Mouse (Mus musculus): Measurements from ENCODE around the gene Tcte2. TPM values are rescaled to one million over a fixed set of nuclear protein-coding genes. Genes with fewer than 3 reads are reported as not detected.
A peak's percentile ranks its signal among the peaks of the same experiment; 100 is the strongest.
"Not testable (repeated sequence)": the region's sequence is repeated elsewhere in the genome, so short reads cannot be mapped to it uniquely, and the experiment has no call there.

Gene Tcte2
- polyA plus RNA-seq (2014; fragmentation: Nextera tagmentation; extraction: Ambion mirVana): 1.2 and 1.4 TPM in 2 replicates

- ATAC-seq (replicated peaks; ENCODE audit: low FRiP score) (peak; percentile 26), DNase-seq (ENCODE audit: low spot score) (no peak)
- Histone ChIP-seq H3K4me1 (replicated peaks; ENCODE audit: control insufficient read depth, insufficient read depth, low read length) (no peaks in the 10 kb centered on the region), H3K27me3 (replicated peaks; ENCODE audit: control insufficient read depth, insufficient read depth, low read length) (peaks cover 40% of the 10 kb centered on the region), H3K4me3 (ENCODE audit: low read depth, low read length) (peak within 1 kb of the TSS; percentile 74), H3K27ac (ENCODE audit: low read depth, low read length) (peak within 1 kb of the TSS; percentile 79), H3K4me2 (peak within 1 kb of the TSS; percentile 82), H3K9me3 (ENCODE audit: control insufficient read depth, low read length) (no peaks in the 10 kb centered on the region), H3K36me3 (ENCODE audit: control insufficient read depth, insufficient read depth, low read length) (no peaks in the 10 kb centered on the region), H3K9ac (ENCODE audit: low read depth, low read length) (peak within 1 kb of the TSS; percentile 67)
- WGBS: 1% methylated on average over 74 of the region's 74 CpGs
Measured at GRCm38 (mm10) chr17:13761179-13761913, at the start of gene Tcte2. Tcte2 (minus strand) TSS chr17:13761825.

DNA sequence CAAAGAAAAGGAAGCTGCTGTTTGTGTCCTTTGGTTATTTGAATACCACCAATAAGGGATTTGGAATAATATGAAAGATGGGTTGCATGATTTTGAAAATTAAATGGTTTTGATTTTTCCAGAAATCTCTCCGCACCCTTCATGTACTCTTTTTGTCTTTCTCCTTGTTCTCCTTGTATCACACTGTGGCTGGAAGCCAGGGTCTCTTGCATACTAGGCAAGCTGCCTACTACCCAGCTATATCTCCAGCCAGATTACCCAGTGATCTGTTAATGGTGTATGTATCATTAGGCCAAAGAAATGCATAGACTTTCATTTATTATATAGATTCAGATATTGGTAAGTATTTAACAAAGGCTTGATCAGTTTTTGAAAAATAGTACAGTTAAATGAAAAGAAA is 44.4 kb upstream of the Tcte2 start:
- no peak for ATAC-seq (replicated peaks; ENCODE audit: low FRiP score)
- no peaks in the 10 kb centered on the region for H3K27me3 ChIP-seq (replicated peaks; ENCODE audit: control insufficient read depth, insufficient read depth, low read length)
- no peak overlapping the region for H3K9ac ChIP-seq (ENCODE audit: low read depth, low read length)
- no peak overlapping the region for H3K27ac ChIP-seq (ENCODE audit: low read depth, low read length)
- no peaks in the 10 kb centered on the region for H3K9me3 ChIP-seq (ENCODE audit: control insufficient read depth, low read length)
- 0 out of 2 replicates have a peak, but pooled peaks cover 2% of the 10 kb centered on the region for H3K36me3 ChIP-seq (ENCODE audit: control insufficient read depth, insufficient read depth, low read length)
- 88% methylated on average over 1 of the region's 1 CpGs for WGBS
- H3K4me3 ChIP-seq (ENCODE audit: low read depth, low read length): no peak overlapping the region
- H3K4me1 ChIP-seq (replicated peaks; ENCODE audit: control insufficient read depth, insufficient read depth, low read length): no peaks in the 10 kb centered on the region
- no peak overlapping the region for H3K4me2 ChIP-seq
- no peak for DNase-seq (ENCODE audit: low spot score)

GRCm38 (mm10) chr17:13802836-13803408 is 41.3 kb upstream of the Tcte2 start:
- H3K4me1 ChIP-seq (replicated peaks; ENCODE audit: control insufficient read depth, insufficient read depth, low read length): no peaks in the 10 kb centered on the region
- 78% methylated on average over 2 of the region's 2 CpGs for WGBS
- ATAC-seq (replicated peaks; ENCODE audit: low FRiP score): no peak
- no peak overlapping the region for H3K4me3 ChIP-seq (ENCODE audit: low read depth, low read length)
- no peaks in the 10 kb centered on the region for H3K27me3 ChIP-seq (replicated peaks; ENCODE audit: control insufficient read depth, insufficient read depth, low read length)
- H3K9me3 ChIP-seq (ENCODE audit: control insufficient read depth, low read length): no peaks in the 10 kb centered on the region
- no peak overlapping the region for H3K27ac ChIP-seq (ENCODE audit: low read depth, low read length)
- H3K4me2 ChIP-seq: no peak overlapping the region
- H3K36me3 ChIP-seq (ENCODE audit: control insufficient read depth, insufficient read depth, low read length): no peaks in the 10 kb centered on the region
- no peak overlapping the region for H3K9ac ChIP-seq (ENCODE audit: low read depth, low read length)
- no peak for DNase-seq (ENCODE audit: low spot score)

DNA sequence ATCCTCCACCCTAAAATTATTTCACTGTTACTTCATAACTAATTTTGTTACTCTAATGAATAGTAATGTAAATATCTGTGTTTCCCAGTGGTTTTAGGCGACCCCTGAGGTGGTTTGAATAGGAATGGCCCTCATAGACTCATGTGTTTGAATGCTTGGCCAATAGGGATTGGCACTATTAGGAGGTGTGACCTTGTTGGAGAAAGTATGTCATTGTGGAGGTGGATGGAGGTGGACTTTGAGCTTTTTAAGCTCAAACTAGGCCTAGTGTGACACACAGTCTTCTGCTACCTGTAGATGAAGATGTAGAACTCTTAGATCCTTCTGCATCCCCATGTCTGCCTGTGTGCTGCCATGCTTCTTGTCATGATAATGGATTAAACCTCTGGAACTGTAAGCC is 36.1 kb upstream of the Tcte2 start:
- WGBS: 56% methylated on average over 1 of the region's 1 CpGs
- no peak overlapping the region for H3K4me2 ChIP-seq

GRCm38 (mm10) chr17:13790033-13790432 is 28.4 kb upstream of the Tcte2 start:
- not testable (repeated sequence) for H3K9ac ChIP-seq (ENCODE audit: low read depth, low read length); ATAC-seq (replicated peaks; ENCODE audit: low FRiP score); DNase-seq (ENCODE audit: low spot score); H3K36me3 ChIP-seq (ENCODE audit: control insufficient read depth, insufficient read depth, low read length); H3K4me2 ChIP-seq; H3K9me3 ChIP-seq (ENCODE audit: control insufficient read depth, low read length); H3K4me3 ChIP-seq (ENCODE audit: low read depth, low read length); H3K4me1 ChIP-seq (replicated peaks; ENCODE audit: control insufficient read depth, insufficient read depth, low read length); H3K27me3 ChIP-seq (replicated peaks; ENCODE audit: control insufficient read depth, insufficient read depth, low read length); H3K27ac ChIP-seq (ENCODE audit: low read depth, low read length)
- 86% methylated on average over 2 of the region's 2 CpGs for WGBS

More for the DNA sequence above, 36.1 kb upstream of the Tcte2 start:
- DNase-seq (ENCODE audit: low spot score): no peak
- Histone ChIP-seq H3K9ac (ENCODE audit: low read depth, low read length) (no peak overlapping the region), H3K9me3 (ENCODE audit: control insufficient read depth, low read length) (no peaks in the 10 kb centered on the region), H3K36me3 (ENCODE audit: control insufficient read depth, insufficient read depth, low read length) (no peaks in the 10 kb centered on the region), H3K4me3 (ENCODE audit: low read depth, low read length) (no peak overlapping the region), H3K27me3 (replicated peaks; ENCODE audit: control insufficient read depth, insufficient read depth, low read length) (no peaks in the 10 kb centered on the region), H3K27ac (ENCODE audit: low read depth, low read length) (no peak overlapping the region), H3K4me1 (replicated peaks; ENCODE audit: control insufficient read depth, insufficient read depth, low read length) (no peaks in the 10 kb centered on the region)
- no peak for ATAC-seq (replicated peaks; ENCODE audit: low FRiP score)

GRCm38 (mm10) chr17:13783469-13783868 is 21.8 kb upstream of the Tcte2 start:
- ATAC-seq (replicated peaks; ENCODE audit: low FRiP score): no peak
- Histone ChIP-seq H3K9ac (ENCODE audit: low read depth, low read length) (no peak overlapping the region), H3K4me3 (ENCODE audit: low read depth, low read length) (no peak overlapping the region), H3K27ac (ENCODE audit: low read depth, low read length) (no peak overlapping the region), H3K9me3 (ENCODE audit: control insufficient read depth, low read length) (no peaks in the 10 kb centered on the region), H3K36me3 (ENCODE audit: control insufficient read depth, insufficient read depth, low read length) (no peaks in the 10 kb centered on the region), H3K27me3 (replicated peaks; ENCODE audit: control insufficient read depth, insufficient read depth, low read length) (no peaks in the 10 kb centered on the region), H3K4me2 (no peak overlapping the region), H3K4me1 (replicated peaks; ENCODE audit: control insufficient read depth, insufficient read depth, low read length) (no peaks in the 10 kb centered on the region)
- WGBS: 93% methylated on average over 1 of the region's 1 CpGs
- DNase-seq (ENCODE audit: low spot score): no peak

DNA sequence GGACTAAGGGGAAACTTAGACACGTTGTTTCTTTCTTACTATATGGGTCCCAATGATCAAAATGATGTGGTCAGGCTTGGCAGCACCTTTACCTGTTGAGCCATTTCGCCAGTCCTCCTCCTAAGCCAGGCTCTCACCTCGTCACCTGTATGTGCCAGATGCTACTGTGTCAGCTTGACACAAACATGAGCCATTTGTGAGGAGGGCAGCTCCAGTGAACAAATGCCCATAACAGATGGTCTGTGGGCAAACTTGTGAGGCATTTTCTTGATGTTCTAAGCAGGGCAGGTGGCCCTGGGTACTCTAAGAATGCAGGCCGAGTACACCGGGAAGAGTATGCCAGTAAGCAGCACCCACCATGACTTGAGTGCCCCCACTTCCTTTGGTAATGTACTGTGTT is 20.3 kb upstream of the Tcte2 start:
- H3K36me3 ChIP-seq (ENCODE audit: control insufficient read depth, insufficient read depth, low read length): no peaks in the 10 kb centered on the region
- H3K9ac ChIP-seq (ENCODE audit: low read depth, low read length): no peak overlapping the region
- H3K4me3 ChIP-seq (ENCODE audit: low read depth, low read length): no peak overlapping the region
- no peak overlapping the region for H3K27ac ChIP-seq (ENCODE audit: low read depth, low read length)
- DNase-seq (ENCODE audit: low spot score) (no peak), ATAC-seq (replicated peaks; ENCODE audit: low FRiP score) (no peak)
- 79% methylated on average over 5 of the region's 5 CpGs for WGBS
- H3K4me1 ChIP-seq (replicated peaks; ENCODE audit: control insufficient read depth, insufficient read depth, low read length): no peaks in the 10 kb centered on the region
- no peak overlapping the region for H3K4me2 ChIP-seq
- no peaks in the 10 kb centered on the region for H3K27me3 ChIP-seq (replicated peaks; ENCODE audit: control insufficient read depth, insufficient read depth, low read length)
- H3K9me3 ChIP-seq (ENCODE audit: control insufficient read depth, low read length): no peaks in the 10 kb centered on the region

DNA sequence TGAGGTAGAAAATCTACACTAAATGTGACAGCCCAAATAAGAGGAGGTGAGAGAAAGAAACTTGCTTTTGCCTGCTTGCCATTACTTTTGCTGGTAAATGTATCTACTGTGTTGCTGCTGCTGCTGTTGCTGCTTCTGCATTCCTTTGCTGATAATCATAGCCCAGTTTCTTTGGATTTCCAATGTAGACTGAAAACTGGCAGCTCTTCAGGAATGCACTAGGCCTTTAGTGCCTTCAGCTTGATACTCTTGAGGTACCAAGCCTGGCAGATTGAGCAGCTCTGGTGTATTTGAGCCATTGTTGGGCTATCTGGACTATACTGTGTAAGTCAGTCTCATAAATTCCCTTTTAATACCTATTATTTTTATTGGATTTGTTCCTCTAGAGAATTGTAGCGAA is 17.2 kb upstream of the Tcte2 start:
- Histone ChIP-seq H3K4me2 (no peak overlapping the region), H3K4me1 (replicated peaks; ENCODE audit: control insufficient read depth, insufficient read depth, low read length) (no peaks in the 10 kb centered on the region), H3K27ac (ENCODE audit: low read depth, low read length) (no peak overlapping the region), H3K27me3 (replicated peaks; ENCODE audit: control insufficient read depth, insufficient read depth, low read length) (no peaks in the 10 kb centered on the region), H3K36me3 (ENCODE audit: control insufficient read depth, insufficient read depth, low read length) (no peaks in the 10 kb centered on the region), H3K9me3 (ENCODE audit: control insufficient read depth, low read length) (no peaks in the 10 kb centered on the region), H3K9ac (ENCODE audit: low read depth, low read length) (no peak overlapping the region), H3K4me3 (ENCODE audit: low read depth, low read length) (no peak overlapping the region)
- ATAC-seq (replicated peaks; ENCODE audit: low FRiP score) (no peak), DNase-seq (ENCODE audit: low spot score) (no peak)
- WGBS: 89% methylated on average over 1 of the region's 1 CpGs

DNA sequence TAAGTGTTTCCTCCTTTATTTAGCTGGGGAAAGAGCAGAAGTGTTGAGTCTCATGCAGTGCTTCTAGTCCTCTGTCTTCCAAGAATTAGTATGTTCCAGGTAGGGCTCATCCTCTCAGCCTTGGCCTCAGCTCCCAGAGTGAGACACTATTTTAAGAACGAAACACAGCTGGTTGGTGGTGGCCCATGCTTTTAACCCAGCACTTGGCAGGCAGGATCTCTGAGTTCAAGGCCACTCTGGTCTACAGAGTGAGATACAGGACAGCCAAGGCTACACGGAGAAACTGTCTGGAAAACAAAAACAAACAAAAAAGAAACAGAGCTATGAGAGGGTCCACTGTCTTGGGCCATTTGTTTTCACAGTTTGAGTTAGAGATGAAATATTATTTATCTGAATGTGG is 16.1 kb upstream of the Tcte2 start:
- Histone ChIP-seq H3K36me3 (ENCODE audit: control insufficient read depth, insufficient read depth, low read length) (no peaks in the 10 kb centered on the region), H3K4me3 (ENCODE audit: low read depth, low read length) (no peak overlapping the region), H3K4me2 (no peak overlapping the region), H3K9me3 (ENCODE audit: control insufficient read depth, low read length) (no peaks in the 10 kb centered on the region), H3K9ac (ENCODE audit: low read depth, low read length) (no peak overlapping the region), H3K27ac (ENCODE audit: low read depth, low read length) (no peak overlapping the region), H3K4me1 (replicated peaks; ENCODE audit: control insufficient read depth, insufficient read depth, low read length) (no peaks in the 10 kb centered on the region), H3K27me3 (replicated peaks; ENCODE audit: control insufficient read depth, insufficient read depth, low read length) (no peaks in the 10 kb centered on the region)
- DNase-seq (ENCODE audit: low spot score) (no peak), ATAC-seq (replicated peaks; ENCODE audit: low FRiP score) (no peak)
- WGBS: 62% methylated on average over 2 of the region's 2 CpGs
